12 mouse cellular contexts compared by ENCODE assay signal in the genomic region with DNA sequence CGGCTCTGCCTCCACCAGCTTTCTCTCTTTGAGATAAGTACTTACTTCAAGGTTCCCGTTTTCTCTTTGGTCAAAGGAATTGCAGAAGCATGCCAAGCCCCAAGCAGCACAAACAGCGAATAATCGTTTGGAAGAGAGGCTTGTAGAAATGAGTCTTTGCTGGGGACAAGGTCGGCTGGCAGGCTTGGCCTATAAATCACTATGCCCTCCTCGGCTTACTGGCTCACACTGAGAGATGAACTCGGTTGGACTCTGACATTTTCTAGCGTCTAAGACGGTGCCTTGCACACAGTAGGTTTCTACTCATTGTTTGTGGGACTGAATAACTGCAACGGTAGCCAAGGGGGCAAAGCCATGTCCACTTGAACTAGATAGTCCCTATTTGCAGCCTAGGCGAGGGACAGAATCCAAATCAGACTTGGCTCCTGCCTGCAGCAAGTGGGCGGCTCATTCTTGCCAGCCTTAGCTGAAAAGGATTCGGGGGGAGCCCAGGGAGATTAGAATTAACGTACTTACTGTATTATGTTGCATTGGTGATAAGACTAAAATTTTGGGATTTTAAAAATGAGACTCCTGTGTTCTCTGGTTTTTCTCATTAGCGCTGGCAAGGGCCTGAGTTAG.
DNase-seq lines count a peak whose midpoint lies in the region; ATAC-seq and TF ChIP-seq lines count a peak whose summit lies in the region.
"Had no signal": no experiment of that assay in that cellular context is flagged by ENCODE, and none has a peak within 500 bp of the region (broad histone marks: within the 10 kb centered on the region; RNA-seq: fewer than 3 reads in every experiment).

No protein-coding gene starts in this region.

- no peak for TF ChIP-seq CTCF in cortical plate, adult 2 months (IDR thresholded peaks at IDR 0.05; ENCODE audit: extremely low read depth, insufficient read depth, low read length)

- ATAC-seq in erythroblast, adult 5-6 weeks (replicated peaks; ENCODE audit: low FRiP score, poor library complexity, severe bottlenecking): no peak
- ATAC-seq: inflammation-experienced regulatory T-cells, adult 6 months had no signal

- no peak overlapping the region for H3K4me3 ChIP-seq in cortical plate, adult 2 months (ENCODE audit: insufficient read depth, low read length)
- H3K4me3 ChIP-seq: forebrain, embryonic 10.5 days; liver, embryonic 15.5 days; midbrain, embryonic 12.5 days had no signal

- DNase-seq in frontal cortex, postnatal 36 days (ENCODE audit: low spot score in 2 of 2): peak; percentile 57 to 68
- DNase-seq in frontal cortex, postnatal 25 days (ENCODE audit: low spot score in 2 of 2): no peak
- peak; percentile 63 for DNase-seq in layer of hippocampus, adult 9-11 months
- no peak for DNase-seq in layer of hippocampus, adult 11-12 months (ENCODE audit: low spot score)
- DNase-seq in adrenal gland, adult 8-10 months: peak; percentile 88
- DNase-seq in embryo, embryonic 9.5 days (ENCODE audit: extremely low spot score): no peak

- peak overlapping the region; percentile 85 for H3K27ac ChIP-seq in cortical plate, adult 2 months (ENCODE audit: insufficient read depth, low read length)
- H3K27ac ChIP-seq: forebrain, embryonic 10.5 days; liver, embryonic 15.5 days; midbrain, embryonic 12.5 days had no signal

- no peak for TF ChIP-seq POLR2A in cortical plate, adult 2 months (IDR thresholded peaks at IDR 0.05; ENCODE audit: extremely low read depth, insufficient read depth, low read length)

- H3K4me1 ChIP-seq in cortical plate, adult 2 months (ENCODE audit: control insufficient read depth, insufficient read depth, low read length): peaks cover 40% of the 10 kb centered on the region
- H3K4me1 ChIP-seq: liver, embryonic 15.5 days had no signal

Comparison
In these comparisons a context has a peak if more than half of its experiments do, and no peak if none do; other contexts are left out.
1. DNase-seq: peak in frontal cortex, postnatal 36 days (2 of 2), layer of hippocampus, adult 9-11 months (single experiment) and adrenal gland, adult 8-10 months (single experiment); none in frontal cortex, postnatal 25 days (0 of 2), layer of hippocampus, adult 11-12 months (single experiment) and embryo, embryonic 9.5 days (single experiment).